Mouse (Mus musculus) embryonic fibroblast, embryonic 13.5 days (primary cell): ENCODE measurements around the gene Phex.

Experiments
- CTCF ChIP-seq: IDR thresholded peaks from 2 replicates; pipeline ENCODE4 v1.5.1; 2011; ENCODE audit warnings: mild to moderate bottlenecking, control low read depth, low read length, moderate library complexity, borderline replicate concordance; ENCODE audit not compliant: insufficient read depth
- POLR2A ChIP-seq: IDR thresholded peaks from 2 replicates; pipeline ENCODE4 v1.6.1; 2011; ENCODE audit warnings: low read depth, mild to moderate bottlenecking, control low read depth, low read length, moderate library complexity

DNA sequence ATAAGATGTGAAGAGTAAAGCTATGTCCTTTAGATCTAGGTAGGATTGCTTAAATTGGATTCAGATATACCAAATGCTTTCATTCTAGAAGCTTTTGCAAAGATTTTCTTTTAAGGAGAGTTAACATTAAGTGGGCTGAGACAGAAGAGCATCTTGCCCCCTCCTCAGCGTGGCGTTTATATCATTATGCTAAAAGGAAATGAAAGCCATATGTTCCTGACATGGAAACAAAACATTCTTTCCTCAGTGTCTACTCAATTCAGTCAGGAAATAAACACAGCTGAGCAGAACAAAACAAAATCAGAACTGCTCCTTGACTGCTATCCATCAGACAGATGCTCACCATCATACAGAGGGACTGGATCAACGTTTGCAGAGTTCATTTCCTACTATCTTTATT, 251.0 kb downstream of the Phex start:
- TF ChIP-seq CTCF (no peak), POLR2A (no peak)
